8 mouse cellular contexts compared by ENCODE assay signal in genomic region chr11:53891505-53892451, GRCm38 (mm10). TPM values are rescaled to one million over a fixed set of nuclear protein-coding genes. Genes with fewer than 3 reads are reported as not detected.
DNase-seq lines count a peak whose midpoint lies in the region; ATAC-seq lines count a peak whose summit lies in the region.

TSS of gene Slc22a5 (minus strand) at chr11:53891660.

- H3K4me2 ChIP-seq in hindbrain, embryonic 15.5 days: peak within 1 kb of the TSS; percentile 85

- peak; percentile 98 for DNase-seq in T-cell, adult 2 months (ENCODE audit: low spot score)
- DNase-seq in cerebellum, postnatal 36 days: peak; percentile 98 to 99
- peak; percentile 96 to 98 for DNase-seq in frontal cortex, postnatal 36 days (ENCODE audit: low spot score in 2 of 2)
- DNase-seq in left cerebral cortex, adult 11 months (ENCODE audit: low spot score): peak; percentile 98
- peak; percentile 99 for DNase-seq in lung, postnatal 4 days
- peak; percentile 98 for DNase-seq in retina, postnatal 7 days (ENCODE audit: low read depth, low spot score)
- DNase-seq in urinary bladder, adult 2 months (ENCODE audit: low spot score): peak; percentile 86

- H3K9ac ChIP-seq in hindbrain, embryonic 15.5 days: peak within 1 kb of the TSS; percentile 64

- no peaks in the 10 kb centered on the region for H3K9me3 ChIP-seq in hindbrain, embryonic 15.5 days

- ATAC-seq in hindbrain, embryonic 15.5 days (ENCODE audit: low FRiP score, low read depth): peak; percentile 99

- H3K4me1 ChIP-seq in hindbrain, embryonic 15.5 days (replicated peaks): peaks cover 28% of the 10 kb centered on the region

- H3K27me3 ChIP-seq in hindbrain, embryonic 15.5 days: no peaks in the 10 kb centered on the region

- peak within 1 kb of the TSS; percentile 59 for H3K27ac ChIP-seq in hindbrain, embryonic 15.5 days (replicated peaks)

- 2% methylated on average over 63 of the region's 63 CpGs for WGBS in hindbrain, embryonic 15.5 days

- peak within 1 kb of the TSS; percentile 64 for H3K4me3 ChIP-seq in hindbrain, embryonic 15.5 days

- no peaks in the 10 kb centered on the region for H3K36me3 ChIP-seq in hindbrain, embryonic 15.5 days

RNA-seq across cellular contexts. Expression of gene Slc22a5, which starts in this region (rescaled TPM):
- polyA plus RNA-seq in hindbrain, embryonic 15.5 days (2015; fragmentation: Nextera tagmentation; extraction: Ambion mirVana): 10.9 and 12.1 TPM in 2 replicates
- polyA plus RNA-seq in urinary bladder, adult 2 months (2012; rRNA removed): 26.2 and 30.0 TPM in 2 replicates

Comparison
In these comparisons a context has a peak if more than half of its experiments do, and no peak if none do; other contexts are left out.
1. Peak in every context shown above with its lines: DNase-seq, ATAC-seq, H3K4me3 ChIP-seq and H3K27ac ChIP-seq.